Mouse (Mus musculus): ENCODE data around the gene Copg2. TPM values are rescaled to one million over a fixed set of nuclear protein-coding genes. Genes with fewer than 3 reads are reported as not detected.

Copg2 gene
- polyA plus RNA-seq, 1 experiment from 2014 or later = 24.3 TPM

GRCm38 (mm10) chr6:30703476-30703875, 193.1 kb downstream of the Copg2 start:
- no peak overlapping the region; the same call in 1 of the 2 replicates for H3K4me2 ChIP-seq (replicated peaks)
- H3K27me3 ChIP-seq = no peaks in the 10 kb centered on the region
- H3K4me1 ChIP-seq = peaks cover 27% of the 10 kb centered on the region
- no peak for ATAC-seq (ENCODE audit: low FRiP score, low read depth)
- H3K27ac ChIP-seq = peak overlapping the region; percentile 23; the same call in 1 of the 2 replicates
- no peaks in the 10 kb centered on the region for H3K36me3 ChIP-seq
- WGBS = 67% methylated on average over 6 of the region's 6 CpGs
- no peak overlapping the region for H3K4me3 ChIP-seq
- H3K9ac ChIP-seq = no peak overlapping the region
- no peaks in the 10 kb centered on the region for H3K9me3 ChIP-seq

GRCm38 (mm10) chr6:30702881-30703280, 193.7 kb downstream of the Copg2 start:
- whole genome bisulfite sequencing = 23% methylated on average over 6 of the region's 6 CpGs
- ATAC-seq (ENCODE audit: low FRiP score, low read depth) = peak; percentile 37; the same call in 1 of the 2 replicates
- H3K4me2 ChIP-seq (replicated peaks) = no peak overlapping the region

GRCm38 (mm10) chr6:30700182-30700581, 196.4 kb downstream of the Copg2 start:
- Histone ChIP-seq H3K36me3 (no peaks in the 10 kb centered on the region), H3K27ac (peak overlapping the region; percentile 75), H3K4me1 (peaks cover 27% of the 10 kb centered on the region), H3K9me3 (no peaks in the 10 kb centered on the region), H3K4me2 (replicated peaks) (no peak overlapping the region), H3K9ac (no peak overlapping the region), H3K4me3 (no peak overlapping the region), H3K27me3 (no peaks in the 10 kb centered on the region)
- no peak for ATAC-seq (ENCODE audit: low FRiP score, low read depth)
- WGBS = 36% methylated on average over 6 of the region's 6 CpGs

More at GRCm38 (mm10) chr6:30702881-30703280, 193.7 kb downstream of the Copg2 start:
- H3K4me3 ChIP-seq = no peak overlapping the region
- H3K27ac ChIP-seq = 0 out of 2 replicates have a peak overlapping the region, but pooled peaks have one; percentile 23
- H3K9me3 ChIP-seq = no peaks in the 10 kb centered on the region
- peaks cover 27% of the 10 kb centered on the region for H3K4me1 ChIP-seq
- no peaks in the 10 kb centered on the region for H3K36me3 ChIP-seq
- H3K9ac ChIP-seq = no peak overlapping the region
- no peaks in the 10 kb centered on the region for H3K27me3 ChIP-seq

GRCm38 (mm10) chr6:30698036-30698435, 198.6 kb downstream of the Copg2 start:
- Histone ChIP-seq H3K27me3 (no peaks in the 10 kb centered on the region), H3K9me3 (no peaks in the 10 kb centered on the region), H3K4me3 (no peak overlapping the region), H3K4me1 (peaks cover 22% of the 10 kb centered on the region), H3K27ac (peak overlapping the region; percentile 53; the same call in 1 of the 2 replicates), H3K4me2 (replicated peaks) (no peak overlapping the region), H3K36me3 (no peaks in the 10 kb centered on the region), H3K9ac (no peak overlapping the region)
- ATAC-seq (ENCODE audit: low FRiP score, low read depth) = no peak
- WGBS = 82% methylated on average over 4 of the region's 4 CpGs

MicroRNA genes within 50 kb of the gene (microRNA counts, 519-probe panel; counts per million panel counts)
- microRNA mmu-miR-335-3p (3,656 counts per million, percentile 68 among the panel's probes with 10 or more counts), microRNA mmu-miR-335-5p (5,429 counts per million, percentile 97 among the panel's probes with 10 or more counts)

Small RNAs within 50 kb of the gene (microRNA-seq; reads per million reads assigned to microRNA genes)
- 80,036 reads per million, percentile 100 among the genes with 10 or more reads in this experiment for gene Mir335

Other genes with a start within 250 kb of the Copg2 start
- 52.3 and 55.4 TPM in 2 replicates for gene Cep41, start 203.0 kb downstream of the Copg2 start, polyA plus RNA-seq (2015; fragmentation: Nextera tagmentation; extraction: Ambion mirVana)
- 1,770 and 1,957 TPM in 2 replicates for gene Mest, start 173.2 kb downstream of the Copg2 start, polyA plus RNA-seq (2015; fragmentation: Nextera tagmentation; extraction: Ambion mirVana)
- gene Tsga13, start 18.8 kb upstream of the Copg2 start, polyA plus RNA-seq (2015; fragmentation: Nextera tagmentation; extraction: Ambion mirVana) = 0.25 TPM in 1 of 2 replicates, not detected in the other
- 4.0 and 5.8 TPM in 2 replicates for gene Klf14, start 62.3 kb upstream of the Copg2 start, polyA plus RNA-seq (2015; fragmentation: Nextera tagmentation; extraction: Ambion mirVana)